Mouse (Mus musculus) layer of hippocampus, adult 8-10 months (tissue): Measurements from ENCODE around the gene Aox2. TPM values are rescaled to one million over a fixed set of nuclear protein-coding genes. Genes with fewer than 3 reads are reported as not detected.

Experiments
- DNase-seq, 2 experiments: peaks; one replicate each; pipeline ENCODE4 v3.0.0; 2022; ENCODE audit warnings: low spot score in 2 of 2
- total RNA-seq, 4 experiments: library from RNA; stranded (reverse); gene quantifications; 2 replicates each; pipeline ENCODE4 v1.2.4; 2022

Gene Aox2
- total RNA-seq, 4 experiments from 2014 or later = 0.05 to 0.07 TPM; not detected in 2

- no peak for DNase-seq
Measured at GRCm38 (mm10) chr1:58288091-58288490, 10.0 kb downstream of the Aox2 start.

GRCm38 (mm10) chr1:58289863-58290469, 11.8 kb downstream of the Aox2 start:
- DNase-seq = peak in 1 of 2 experiments; percentile 26

DNA sequence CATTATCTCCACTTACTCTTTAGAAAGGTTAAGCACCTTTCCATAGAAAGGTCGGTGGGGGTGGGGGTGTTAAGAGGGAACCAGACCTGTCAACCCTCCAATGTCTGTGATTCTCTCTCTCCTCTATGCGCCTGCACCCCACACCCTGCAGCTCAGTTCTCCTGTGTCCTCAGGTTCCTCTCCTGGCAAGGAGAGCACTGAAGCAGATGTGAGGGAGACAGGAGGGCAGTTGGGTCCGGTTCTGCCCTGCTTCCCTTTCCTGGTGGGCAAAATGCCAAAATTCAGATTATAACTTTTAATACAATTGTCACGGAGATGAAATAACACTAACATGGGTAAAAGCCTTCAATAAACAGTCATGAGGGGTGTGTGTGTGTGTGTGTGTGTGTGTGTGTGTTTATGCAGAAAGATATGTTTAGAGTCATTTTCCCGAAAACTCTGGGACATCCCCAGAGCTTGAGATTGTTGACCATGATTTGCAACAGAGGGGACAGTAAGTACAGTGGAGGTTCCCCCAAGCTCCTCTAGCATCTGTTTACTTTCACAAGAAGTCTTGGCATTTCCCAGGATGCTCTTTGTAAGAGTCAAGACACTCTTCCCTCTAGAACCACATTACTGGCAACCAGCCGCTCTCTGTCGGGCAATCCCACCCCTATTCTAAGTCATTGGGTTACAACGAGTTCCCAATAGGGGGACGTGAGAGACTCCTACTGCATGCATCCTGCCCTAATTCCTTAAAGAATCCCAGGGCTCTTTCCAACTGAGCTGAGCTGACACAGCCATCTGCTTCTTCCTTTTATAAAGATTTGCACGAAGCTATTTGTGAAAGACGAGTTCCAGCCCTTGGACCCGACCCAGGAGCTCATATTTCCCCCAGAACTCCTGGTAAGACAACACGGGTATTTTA, 13.5 kb downstream of the Aox2 start:
- peak in 1 of 2 experiments; percentile 31 for DNase-seq

DNA sequence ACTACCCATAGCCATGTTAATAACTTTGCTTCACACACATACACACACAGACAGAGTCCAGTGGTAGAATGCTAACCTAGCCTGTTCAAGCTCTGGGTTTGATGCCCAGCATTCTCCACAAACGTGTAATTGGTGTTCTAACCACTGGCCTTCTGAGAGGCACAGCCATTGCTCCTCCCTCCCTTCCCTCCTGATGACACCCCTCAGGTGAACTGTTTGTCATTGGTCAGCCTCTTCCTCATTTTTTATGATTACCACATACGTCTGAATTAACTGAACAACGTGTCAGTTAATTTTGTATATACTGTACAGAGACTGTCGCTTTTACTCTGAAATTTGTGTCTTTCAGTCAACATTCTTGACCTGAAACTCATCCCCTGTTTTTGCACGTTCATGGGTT, 16.6 kb downstream of the Aox2 start:
- DNase-seq = no peak

DNA sequence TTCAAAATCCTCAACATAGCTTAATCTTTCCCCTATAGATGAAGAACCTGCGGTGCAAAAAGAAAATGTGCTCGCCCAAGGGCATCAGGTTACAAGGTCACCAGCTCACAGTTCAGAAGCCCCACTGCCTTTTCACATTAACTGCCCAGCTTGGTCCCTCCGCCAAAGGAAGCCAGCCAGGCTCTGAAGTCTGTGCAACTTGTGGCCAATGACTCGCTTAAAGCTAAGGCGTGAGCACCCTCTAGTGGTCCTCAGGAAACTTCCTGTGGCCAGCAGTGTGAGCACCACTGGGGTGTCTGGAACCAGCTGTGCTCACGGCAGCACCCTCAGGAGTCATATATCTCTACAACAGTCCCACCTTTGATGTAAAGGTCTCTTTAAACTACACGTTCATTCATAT, 18.2 kb downstream of the Aox2 start:
- DNase-seq = peak; percentile 23 to 64

GRCm38 (mm10) chr1:58296821-58297220, 18.7 kb downstream of the Aox2 start:
- no peak for DNase-seq

DNA sequence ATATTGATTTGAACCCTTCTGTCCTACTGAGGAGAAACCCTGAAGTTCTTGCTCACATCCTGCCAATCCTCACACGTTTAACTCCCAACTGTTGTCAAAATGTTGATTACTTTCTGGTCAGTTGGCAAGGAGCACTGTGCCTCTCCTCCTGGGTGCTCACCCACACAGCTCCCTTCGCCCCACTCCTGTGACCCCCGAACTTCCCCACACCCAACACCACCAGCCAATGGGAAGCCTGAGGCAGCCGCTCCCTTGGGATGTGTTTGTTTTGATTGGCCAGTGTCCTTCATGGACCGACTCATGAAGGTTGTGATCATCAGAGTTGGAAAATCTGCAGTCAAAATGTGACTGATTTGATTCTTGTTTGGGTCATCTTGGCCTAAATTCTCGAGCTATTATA, 20.2 kb downstream of the Aox2 start:
- DNase-seq = no peak

DNA sequence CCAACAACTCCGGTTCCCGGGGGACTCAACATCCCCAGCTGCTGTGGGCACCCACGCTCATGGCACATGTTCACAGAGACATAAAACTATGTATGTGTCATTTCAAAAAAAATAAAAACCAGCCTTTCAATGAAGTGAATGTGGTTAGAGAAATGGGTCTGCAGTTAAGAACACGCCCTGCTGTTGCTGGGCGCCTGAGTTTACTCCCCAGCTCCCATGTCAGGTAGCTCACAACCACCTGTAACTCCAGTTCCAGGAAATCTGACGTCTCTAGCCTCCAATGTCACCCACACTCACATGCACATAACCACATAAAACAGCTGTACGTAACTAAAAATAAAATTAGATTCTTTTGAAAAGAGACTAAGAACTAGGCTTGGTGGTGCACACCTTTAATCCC, 22.9 kb downstream of the Aox2 start:
- no peak for DNase-seq

GRCm38 (mm10) chr1:58302015-58302414, 23.9 kb downstream of the Aox2 start:
- no peak for DNase-seq

- no peak for DNase-seq
Measured at GRCm38 (mm10) chr1:58303009-58303408, 24.9 kb downstream of the Aox2 start.

- DNase-seq = no peak
Measured at GRCm38 (mm10) chr1:58303726-58304125, 25.6 kb downstream of the Aox2 start.

DNA sequence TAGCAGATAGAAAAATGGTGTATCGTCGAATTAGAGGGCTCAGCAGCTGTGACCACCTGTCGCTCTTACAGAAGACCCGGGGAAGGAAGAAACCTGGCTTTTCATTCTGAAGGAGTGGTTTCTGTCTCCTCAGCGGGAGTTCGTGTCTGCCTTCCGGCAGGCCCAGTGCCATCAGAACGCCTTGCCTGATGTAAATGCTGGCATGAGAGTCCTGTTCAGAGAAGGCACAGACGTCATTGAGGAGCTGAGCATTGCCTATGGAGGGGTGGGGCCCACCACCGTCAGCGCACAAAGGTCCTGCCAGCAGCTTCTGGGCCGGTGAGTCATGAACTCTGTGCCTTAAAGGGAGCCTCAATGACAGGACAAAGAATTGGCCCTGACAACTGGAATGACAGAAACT, 26.2 kb downstream of the Aox2 start:
- DNase-seq = no peak

- DNase-seq = no peak
Measured at GRCm38 (mm10) chr1:58307181-58307580, 29.1 kb downstream of the Aox2 start.

- no peak for DNase-seq
Measured at GRCm38 (mm10) chr1:58308594-58308993, 30.5 kb downstream of the Aox2 start.

- DNase-seq = no peak
Measured at GRCm38 (mm10) chr1:58309853-58310252, 31.7 kb downstream of the Aox2 start.

DNA sequence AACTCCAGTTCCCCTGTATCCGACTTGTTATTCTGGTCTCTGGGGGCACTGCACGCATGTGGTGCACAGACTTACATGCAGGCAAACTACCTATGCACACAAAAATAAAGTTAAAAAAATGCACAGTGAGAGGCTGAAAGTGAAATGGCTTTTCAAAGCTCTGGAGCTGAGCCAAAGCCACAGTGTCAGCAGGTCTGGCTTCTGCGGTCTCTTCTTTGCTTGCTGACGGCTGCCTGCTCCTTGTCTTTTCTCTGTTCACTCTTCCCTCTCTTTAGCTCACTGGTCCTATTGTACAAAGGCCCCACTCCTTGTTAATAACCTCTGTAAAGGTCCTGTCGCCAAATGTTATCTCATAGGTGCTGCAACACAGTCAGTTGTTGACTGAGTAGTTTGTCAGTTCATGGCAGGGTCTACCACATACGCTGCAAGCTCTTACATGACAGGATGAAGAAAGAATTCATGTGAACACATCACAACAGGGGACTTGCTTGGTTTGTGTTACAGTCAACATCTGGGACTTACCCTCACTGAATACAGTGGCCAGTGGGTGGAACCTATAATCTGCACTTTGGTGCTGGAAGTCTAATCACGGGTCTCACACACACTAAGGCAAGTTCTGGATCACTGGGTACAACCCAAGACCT, 33.2 kb downstream of the Aox2 start:
- no peak for DNase-seq

- no peak for DNase-seq
Measured at GRCm38 (mm10) chr1:58313173-58313572, 35.0 kb downstream of the Aox2 start.

GRCm38 (mm10) chr1:58315532-58315931, 37.4 kb downstream of the Aox2 start:
- no peak for DNase-seq

- DNase-seq = no peak
Measured at GRCm38 (mm10) chr1:58333222-58333621, 55.1 kb downstream of the Aox2 start.

- DNase-seq = no peak
Measured at GRCm38 (mm10) chr1:58339901-58340300, 61.8 kb downstream of the Aox2 start.

- DNase-seq = no peak
Measured at GRCm38 (mm10) chr1:58341576-58341975, 63.5 kb downstream of the Aox2 start.

GRCm38 (mm10) chr1:58343861-58344260, 65.7 kb downstream of the Aox2 start:
- no peak for DNase-seq
